Mouse (Mus musculus): Measurements from ENCODE around the gene Gm10382. TPM values are rescaled to one million over a fixed set of nuclear protein-coding genes. Genes with fewer than 3 reads are reported as not detected.
"Not testable (repeated sequence)": the region's sequence is repeated elsewhere in the genome, so short reads cannot be mapped to it uniquely, and the experiment has no call there.

Gene Gm10382
- total RNA-seq, 1 experiment: 0.98 TPM

- peaks cover 85% of the 10 kb centered on the region for H3K36me3 ChIP-seq (ENCODE audit: control insufficient read depth, insufficient read depth, low read length, poor library complexity, severe bottlenecking)
- no peaks in the 10 kb centered on the region for H3K4me1 ChIP-seq (ENCODE audit: control insufficient read depth in 2 of 2, insufficient read depth in 2 of 2, low read length in 2 of 2, poor library complexity in 1 of 2)
- no peak for TF ChIP-seq MAFK (IDR thresholded peaks at IDR 0.05; ENCODE audit: insufficient read depth, low read depth, low read length)
- no peak for TF ChIP-seq ZNF384 (IDR thresholded peaks at IDR 0.05; ENCODE audit: low read depth, low read length)
- TF ChIP-seq HCFC1 (IDR thresholded peaks at IDR 0.05; ENCODE audit: borderline replicate concordance, insufficient read depth, low read length): no peak
- TF ChIP-seq CHD2 (IDR thresholded peaks at IDR 0.05; ENCODE audit: low read depth, low read length): no peak
- no peak for TF ChIP-seq ZC3H11A (IDR thresholded peaks at IDR 0.05; ENCODE audit: borderline replicate concordance, low read depth, low read length)
- no peak overlapping the region for H3K27ac ChIP-seq (ENCODE audit: insufficient read depth, low read depth, low read length, poor library complexity, severe bottlenecking)
- no peaks in the 10 kb centered on the region for H3K9me3 ChIP-seq (ENCODE audit: control insufficient read depth, insufficient read depth, low read depth, low read length)
- H3K4me3 ChIP-seq (ENCODE audit: insufficient read depth in 1 of 2, low read depth in 1 of 2, low read length in 2 of 2, poor library complexity in 1 of 2, severe bottlenecking in 1 of 2): peak overlapping the region; percentile 42 to 46; a peak in 2 of 4 replicates
- no peak for DNase-seq (ENCODE audit: low read depth, low spot score)
- in situ Hi-C loops (cut with MboI; ENCODE audit: low sequenced_read_pairs in 2 of 2, unreplicated experiment in 2 of 2): no loop called here
- no peak overlapping the region; the same call in 1 of the 2 replicates for H3K9ac ChIP-seq (ENCODE audit: insufficient read depth, low read depth, low read length, poor library complexity, severe bottlenecking)
These were observed 30.0 kb downstream of the Gm10382 start for GRCm38 (mm10) chr5:125419124-125419523.

- H3K36me3 ChIP-seq (ENCODE audit: control insufficient read depth, insufficient read depth, low read length, poor library complexity, severe bottlenecking): peaks cover 86% of the 10 kb centered on the region
- H3K4me3 ChIP-seq (ENCODE audit: insufficient read depth in 1 of 2, low read depth in 1 of 2, low read length in 2 of 2, poor library complexity in 1 of 2, severe bottlenecking in 1 of 2): no peak overlapping the region
- in situ Hi-C loops (cut with MboI; ENCODE audit: low sequenced_read_pairs in 2 of 2, unreplicated experiment in 2 of 2): no loop called here
- H3K4me1 ChIP-seq (ENCODE audit: control insufficient read depth in 2 of 2, insufficient read depth in 2 of 2, low read length in 2 of 2, poor library complexity in 1 of 2): peaks cover 0 to 4% of the 10 kb centered on the region in 2 experiments; a peak in 1 of 4 replicates
- H3K9me3 ChIP-seq (ENCODE audit: control insufficient read depth, insufficient read depth, low read depth, low read length): no peaks in the 10 kb centered on the region
- H3K9ac ChIP-seq (ENCODE audit: insufficient read depth, low read depth, low read length, poor library complexity, severe bottlenecking): no peak overlapping the region
- peak overlapping the region; percentile 15; the same call in 1 of the 2 replicates for H3K27ac ChIP-seq (ENCODE audit: insufficient read depth, low read depth, low read length, poor library complexity, severe bottlenecking)
- TF ChIP-seq HCFC1 (IDR thresholded peaks at IDR 0.05; ENCODE audit: borderline replicate concordance, insufficient read depth, low read length) (no peak), ZC3H11A (IDR thresholded peaks at IDR 0.05; ENCODE audit: borderline replicate concordance, low read depth, low read length) (no peak), ZNF384 (IDR thresholded peaks at IDR 0.05; ENCODE audit: low read depth, low read length) (no peak), CHD2 (IDR thresholded peaks at IDR 0.05; ENCODE audit: low read depth, low read length) (no peak), MAFK (IDR thresholded peaks at IDR 0.05; ENCODE audit: insufficient read depth, low read depth, low read length) (no peak)
- DNase-seq (ENCODE audit: low read depth, low spot score): no peak
These were observed 36.7 kb downstream of the Gm10382 start for GRCm38 (mm10) chr5:125425698-125426276.

- no peaks in the 10 kb centered on the region for H3K9me3 ChIP-seq (ENCODE audit: control insufficient read depth, insufficient read depth, low read depth, low read length)
- DNase-seq (ENCODE audit: low read depth, low spot score): no peak
- H3K4me3 ChIP-seq (ENCODE audit: insufficient read depth in 1 of 2, low read depth in 1 of 2, low read length in 2 of 2, poor library complexity in 1 of 2, severe bottlenecking in 1 of 2): no peak overlapping the region
- TF ChIP-seq MAFK (IDR thresholded peaks at IDR 0.05; ENCODE audit: insufficient read depth, low read depth, low read length): no peak
- TF ChIP-seq ZC3H11A (IDR thresholded peaks at IDR 0.05; ENCODE audit: borderline replicate concordance, low read depth, low read length): no peak
- no peak for TF ChIP-seq ZNF384 (IDR thresholded peaks at IDR 0.05; ENCODE audit: low read depth, low read length)
- TF ChIP-seq CHD2 (IDR thresholded peaks at IDR 0.05; ENCODE audit: low read depth, low read length): no peak
- TF ChIP-seq HCFC1 (IDR thresholded peaks at IDR 0.05; ENCODE audit: borderline replicate concordance, insufficient read depth, low read length): no peak
- peaks cover 88% of the 10 kb centered on the region for H3K36me3 ChIP-seq (ENCODE audit: control insufficient read depth, insufficient read depth, low read length, poor library complexity, severe bottlenecking)
- in situ Hi-C loops (cut with MboI; ENCODE audit: low sequenced_read_pairs in 2 of 2, unreplicated experiment in 2 of 2): no loop called here
- H3K4me1 ChIP-seq (ENCODE audit: control insufficient read depth in 2 of 2, insufficient read depth in 2 of 2, low read length in 2 of 2, poor library complexity in 1 of 2): peaks cover 0 to 4% of the 10 kb centered on the region in 2 experiments; a peak in 1 of 4 replicates
- H3K9ac ChIP-seq (ENCODE audit: insufficient read depth, low read depth, low read length, poor library complexity, severe bottlenecking): no peak overlapping the region
- H3K27ac ChIP-seq (ENCODE audit: insufficient read depth, low read depth, low read length, poor library complexity, severe bottlenecking): peak overlapping the region; percentile 2; the same call in 1 of the 2 replicates
These were observed 37.2 kb downstream of the Gm10382 start for GRCm38 (mm10) chr5:125426343-125426742.

DNA sequence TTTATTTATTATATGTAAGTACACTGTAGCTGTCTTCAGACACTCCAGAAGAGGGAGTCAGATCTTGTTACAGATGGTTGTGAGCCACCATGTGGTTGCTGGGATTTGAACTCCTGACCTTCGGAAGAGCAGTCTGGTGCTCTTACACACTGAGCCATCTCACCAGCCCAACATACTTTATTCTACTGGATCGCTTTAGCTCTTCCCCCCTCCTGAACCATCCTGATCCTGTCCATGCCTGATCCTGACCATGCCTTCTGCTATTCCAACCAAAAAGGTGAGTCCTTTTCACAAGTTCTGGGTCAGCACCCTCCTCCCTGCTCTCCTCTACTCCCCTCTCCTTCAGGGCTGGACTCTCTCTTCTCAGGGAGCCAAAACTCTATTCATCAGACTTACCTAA is 43.2 kb downstream of the Gm10382 start:
- H3K9ac ChIP-seq (ENCODE audit: insufficient read depth, low read depth, low read length, poor library complexity, severe bottlenecking); H3K4me3 ChIP-seq (ENCODE audit: insufficient read depth in 1 of 2, low read depth in 1 of 2, low read length in 2 of 2, poor library complexity in 1 of 2, severe bottlenecking in 1 of 2); H3K9me3 ChIP-seq (ENCODE audit: control insufficient read depth, insufficient read depth, low read depth, low read length); H3K27ac ChIP-seq (ENCODE audit: insufficient read depth, low read depth, low read length, poor library complexity, severe bottlenecking); H3K4me1 ChIP-seq (ENCODE audit: control insufficient read depth in 2 of 2, insufficient read depth in 2 of 2, low read length in 2 of 2, poor library complexity in 1 of 2); in situ Hi-C loops (cut with MboI; ENCODE audit: low sequenced_read_pairs in 2 of 2, unreplicated experiment in 2 of 2); DNase-seq (ENCODE audit: low read depth, low spot score): not testable (repeated sequence)
- peaks cover 37% of the 10 kb centered on the region for H3K36me3 ChIP-seq (ENCODE audit: control insufficient read depth, insufficient read depth, low read length, poor library complexity, severe bottlenecking)

All from ES-E14 (cell line).